Mouse (Mus musculus): ENCODE measurements at regions not wholly inside any gene's neighbourhood (a gene's known extent, or its start where the extent isn't known, plus 50 kb on each side); places are given as distances from the start of the nearest gene placed in this dataset.

DNA sequence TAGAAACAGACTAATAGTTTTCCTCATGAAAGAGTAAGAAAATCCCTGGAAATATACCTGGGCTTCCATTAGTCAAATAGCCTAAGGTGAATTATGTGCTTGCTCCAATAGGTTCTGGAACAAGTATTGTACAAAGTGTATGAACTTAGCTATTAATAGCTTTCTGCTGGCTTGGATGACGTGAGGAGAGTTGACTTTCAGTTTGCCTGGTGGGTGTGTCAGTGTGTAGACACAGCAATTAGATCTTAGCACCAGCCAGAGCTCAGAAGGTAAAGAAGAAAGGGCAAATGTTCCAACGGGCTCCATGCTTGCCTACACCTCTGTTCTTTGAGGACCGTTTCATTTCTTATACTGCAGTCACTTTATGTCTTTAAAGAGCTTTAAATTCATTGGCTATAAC lies 654.8 kb upstream of the Mef2c start:
- no peak overlapping the region for H3K27ac ChIP-seq (replicated peaks)
- 80% methylated on average over 3 of the region's 3 CpGs for WGBS
- H3K36me3 ChIP-seq, result no peaks in the 10 kb centered on the region
- DNase-seq (ENCODE audit: low spot score), result no peak
- H3K9me3 ChIP-seq (replicated peaks), result no peaks in the 10 kb centered on the region
- H3K27me3 ChIP-seq (ENCODE audit: low read depth, poor library complexity, severe bottlenecking), result no peaks in the 10 kb centered on the region
- H3K4me3 ChIP-seq, result no peak overlapping the region
- H3K4me1 ChIP-seq, result no peaks in the 10 kb centered on the region

DNA sequence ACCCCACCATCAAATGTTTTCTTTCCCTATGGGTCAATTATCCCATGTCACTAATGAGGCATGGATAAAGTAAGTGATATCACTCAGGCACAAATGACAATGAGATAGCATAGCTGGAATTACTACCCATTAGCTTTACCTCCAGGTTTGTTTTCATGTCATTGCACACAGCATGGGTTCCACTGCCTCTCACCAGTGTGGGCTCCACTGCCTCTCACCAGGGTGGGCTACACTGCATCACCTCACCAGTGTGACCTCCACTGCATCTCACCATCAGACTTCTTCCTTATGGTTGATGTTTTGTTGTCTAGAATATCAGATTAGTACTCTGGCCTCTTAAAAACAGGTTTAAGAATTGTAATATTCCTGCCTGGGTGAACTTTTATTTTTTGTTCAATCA lies 634.0 kb upstream of the Mef2c start:
- Histone ChIP-seq H3K9me3 (replicated peaks) (no peaks in the 10 kb centered on the region), H3K27me3 (ENCODE audit: low read depth, poor library complexity, severe bottlenecking) (no peaks in the 10 kb centered on the region), H3K4me1 (no peaks in the 10 kb centered on the region), H3K36me3 (no peaks in the 10 kb centered on the region), H3K27ac (replicated peaks) (no peak overlapping the region), H3K4me3 (no peak overlapping the region)
- no peak for DNase-seq (ENCODE audit: low spot score)

- Histone ChIP-seq H3K4me1 (no peaks in the 10 kb centered on the region), H3K36me3 (no peaks in the 10 kb centered on the region), H3K27me3 (ENCODE audit: low read depth, poor library complexity, severe bottlenecking) (no peaks in the 10 kb centered on the region), H3K27ac (replicated peaks) (no peak overlapping the region), H3K4me3 (no peak overlapping the region), H3K9me3 (replicated peaks) (no peaks in the 10 kb centered on the region)
- 88% methylated on average over 1 of the region's 1 CpGs for WGBS
- DNase-seq (ENCODE audit: low spot score), result no peak
These were observed 629.7 kb upstream of the Mef2c start for GRCm38 (mm10) chr13:82874091-82874490.

DNA sequence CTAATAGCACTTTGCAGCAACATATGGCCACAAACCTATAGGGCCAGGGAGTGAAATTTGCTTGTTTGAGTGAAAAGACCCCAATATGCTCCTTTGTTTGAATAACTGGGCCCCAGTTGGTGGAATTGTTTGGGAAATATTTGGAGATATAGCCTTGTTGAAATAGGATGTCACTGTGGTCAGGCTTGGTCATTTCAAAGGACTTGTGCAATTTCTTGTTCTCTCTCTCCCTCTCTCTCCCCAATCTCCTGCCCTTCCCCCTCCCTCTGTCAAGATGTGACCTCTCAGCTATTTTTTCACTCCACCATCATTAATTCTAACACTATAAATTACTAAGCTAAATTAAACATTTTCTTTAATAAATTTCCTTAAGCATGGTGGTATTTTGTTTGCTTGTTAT lies 620.5 kb upstream of the Mef2c start:
- Histone ChIP-seq H3K9me3 (replicated peaks) (no peaks in the 10 kb centered on the region), H3K4me1 (no peaks in the 10 kb centered on the region), H3K27me3 (ENCODE audit: low read depth, poor library complexity, severe bottlenecking) (no peaks in the 10 kb centered on the region), H3K27ac (replicated peaks) (no peak overlapping the region), H3K36me3 (no peaks in the 10 kb centered on the region), H3K4me3 (no peak overlapping the region)
- DNase-seq (ENCODE audit: low spot score), result no peak

- H3K36me3 ChIP-seq, result no peaks in the 10 kb centered on the region
- no peak for DNase-seq (ENCODE audit: low spot score)
- H3K4me1 ChIP-seq, result peaks cover 3% of the 10 kb centered on the region
- no peaks in the 10 kb centered on the region for H3K9me3 ChIP-seq (replicated peaks)
- 95% methylated on average over 1 of the region's 1 CpGs for WGBS
- H3K27me3 ChIP-seq (ENCODE audit: low read depth, poor library complexity, severe bottlenecking), result no peaks in the 10 kb centered on the region
- no peak overlapping the region for H3K27ac ChIP-seq (replicated peaks)
- no peak overlapping the region for H3K4me3 ChIP-seq
These were observed 615.1 kb upstream of the Mef2c start for GRCm38 (mm10) chr13:82888755-82889154.

DNA sequence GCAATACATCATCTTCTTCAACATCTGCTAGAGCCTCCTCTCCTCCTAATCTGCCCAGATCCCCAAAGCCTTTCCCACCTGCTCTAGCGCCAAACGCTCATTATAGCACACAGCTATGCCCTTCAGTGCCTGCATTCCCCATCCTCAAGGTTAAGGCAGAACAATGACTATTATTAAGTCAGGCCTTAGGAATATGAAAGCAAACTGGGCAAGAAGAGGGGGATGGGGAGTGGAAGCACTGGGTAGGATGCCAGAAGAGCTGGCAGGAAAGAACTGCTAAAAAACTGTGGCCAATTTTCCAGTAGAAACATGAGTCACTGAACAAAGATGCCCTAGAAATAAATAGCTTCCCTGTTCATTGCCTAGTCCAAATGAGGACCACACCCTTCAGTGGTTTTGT lies 611.1 kb upstream of the Mef2c start:
- no peak overlapping the region for H3K4me3 ChIP-seq
- no peak for DNase-seq (ENCODE audit: low spot score)
- H3K9me3 ChIP-seq (replicated peaks), result no peaks in the 10 kb centered on the region
- H3K27me3 ChIP-seq (ENCODE audit: low read depth, poor library complexity, severe bottlenecking), result no peaks in the 10 kb centered on the region
- WGBS, result 76% methylated on average over 2 of the region's 2 CpGs
- no peaks in the 10 kb centered on the region for H3K36me3 ChIP-seq
- no peak overlapping the region for H3K27ac ChIP-seq (replicated peaks)
- H3K4me1 ChIP-seq, result peaks cover 5% of the 10 kb centered on the region

DNA sequence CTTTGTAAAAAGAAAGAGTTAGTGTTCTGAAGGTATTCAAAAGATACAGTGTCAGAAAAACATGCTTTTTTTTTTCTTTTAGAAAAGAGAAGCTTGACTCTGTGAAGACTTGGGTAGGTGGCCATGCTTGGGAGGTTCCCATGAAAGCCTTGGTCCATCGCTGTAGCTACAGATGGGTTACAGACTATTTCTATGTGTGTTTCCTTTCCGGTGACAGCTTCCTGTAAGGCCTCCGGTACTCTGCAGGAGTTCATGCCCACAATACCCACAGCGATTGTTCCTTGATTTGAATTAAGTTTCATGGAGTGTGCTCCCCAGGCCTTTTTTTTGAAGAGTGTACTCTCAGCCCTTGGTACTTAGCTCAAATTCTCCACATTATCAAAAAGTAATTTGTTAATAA lies 604.1 kb upstream of the Mef2c start:
- WGBS, result 72% methylated on average over 4 of the region's 4 CpGs
- Histone ChIP-seq H3K27me3 (ENCODE audit: low read depth, poor library complexity, severe bottlenecking) (no peaks in the 10 kb centered on the region), H3K36me3 (no peaks in the 10 kb centered on the region), H3K4me3 (no peak overlapping the region), H3K4me1 (no peaks in the 10 kb centered on the region), H3K9me3 (replicated peaks) (no peaks in the 10 kb centered on the region), H3K27ac (replicated peaks) (no peak overlapping the region)
- no peak for DNase-seq (ENCODE audit: low spot score)

GRCm38 (mm10) chr13:82902160-82902559 lies 601.7 kb upstream of the Mef2c start:
- H3K27ac ChIP-seq (replicated peaks), result no peak overlapping the region
- DNase-seq (ENCODE audit: low spot score), result no peak
- no peaks in the 10 kb centered on the region for H3K27me3 ChIP-seq (ENCODE audit: low read depth, poor library complexity, severe bottlenecking)
- no peaks in the 10 kb centered on the region for H3K4me1 ChIP-seq
- WGBS, result 78% methylated on average over 4 of the region's 4 CpGs
- no peaks in the 10 kb centered on the region for H3K36me3 ChIP-seq
- H3K9me3 ChIP-seq (replicated peaks), result no peaks in the 10 kb centered on the region
- no peak overlapping the region for H3K4me3 ChIP-seq

- no peaks in the 10 kb centered on the region for H3K9me3 ChIP-seq (replicated peaks)
- no peaks in the 10 kb centered on the region for H3K4me1 ChIP-seq
- H3K27ac ChIP-seq (replicated peaks), result no peak overlapping the region
- H3K36me3 ChIP-seq, result no peaks in the 10 kb centered on the region
- no peaks in the 10 kb centered on the region for H3K27me3 ChIP-seq (ENCODE audit: low read depth, poor library complexity, severe bottlenecking)
- no peak overlapping the region for H3K4me3 ChIP-seq
- no peak for DNase-seq (ENCODE audit: low spot score)
These were observed 600.2 kb upstream of the Mef2c start for GRCm38 (mm10) chr13:82903637-82904036.

DNA sequence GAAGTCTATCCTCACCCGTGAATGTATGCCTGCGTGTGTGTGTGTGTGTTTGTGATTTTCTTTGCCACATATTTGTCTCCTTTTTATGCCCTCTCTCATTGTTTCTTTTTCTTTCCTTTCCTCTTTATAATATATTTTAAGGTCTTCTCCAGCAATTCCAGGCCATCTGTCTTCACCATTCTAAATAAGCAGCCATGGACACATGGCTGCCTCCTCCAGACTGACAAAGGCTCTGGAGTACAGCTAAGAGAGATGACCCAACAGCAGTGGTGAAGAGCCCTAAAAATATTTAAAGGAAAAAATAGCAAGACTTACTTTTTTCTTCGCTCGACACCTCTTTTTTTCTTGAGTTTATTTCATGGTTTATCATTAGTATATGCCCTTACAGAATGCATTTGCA lies 596.1 kb upstream of the Mef2c start:
- Histone ChIP-seq H3K9me3 (replicated peaks) (no peaks in the 10 kb centered on the region), H3K27ac (replicated peaks) (no peak overlapping the region), H3K27me3 (ENCODE audit: low read depth, poor library complexity, severe bottlenecking) (no peaks in the 10 kb centered on the region), H3K4me1 (no peaks in the 10 kb centered on the region), H3K36me3 (no peaks in the 10 kb centered on the region), H3K4me3 (no peak overlapping the region)
- DNase-seq (ENCODE audit: low spot score), result no peak
- WGBS, result 92% methylated on average over 4 of the region's 4 CpGs

DNA sequence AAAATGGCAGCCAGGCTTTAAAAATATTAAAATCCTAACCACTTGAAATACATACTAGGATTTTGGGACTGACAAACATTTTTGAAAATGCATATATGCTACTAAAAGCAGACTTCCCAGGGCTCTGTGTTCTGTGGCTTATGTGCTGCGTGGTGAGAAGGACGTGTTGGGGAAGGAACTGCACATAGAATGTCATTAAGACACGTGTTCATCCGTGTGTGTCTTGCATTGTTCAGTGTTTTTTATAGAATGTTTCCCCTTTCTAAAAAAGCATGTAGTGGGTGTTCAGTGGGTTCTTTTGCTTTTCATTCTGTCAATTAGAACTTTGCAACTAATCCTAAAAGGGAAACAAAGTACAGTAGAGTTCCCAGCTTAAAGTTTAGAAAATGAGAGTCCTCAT lies 594.7 kb upstream of the Mef2c start:
- 86% methylated on average over 4 of the region's 4 CpGs for WGBS
- Histone ChIP-seq H3K4me1 (no peaks in the 10 kb centered on the region), H3K4me3 (no peak overlapping the region), H3K9me3 (replicated peaks) (no peaks in the 10 kb centered on the region), H3K36me3 (no peaks in the 10 kb centered on the region), H3K27me3 (ENCODE audit: low read depth, poor library complexity, severe bottlenecking) (no peaks in the 10 kb centered on the region), H3K27ac (replicated peaks) (no peak overlapping the region)
- DNase-seq (ENCODE audit: low spot score), result no peak

DNA sequence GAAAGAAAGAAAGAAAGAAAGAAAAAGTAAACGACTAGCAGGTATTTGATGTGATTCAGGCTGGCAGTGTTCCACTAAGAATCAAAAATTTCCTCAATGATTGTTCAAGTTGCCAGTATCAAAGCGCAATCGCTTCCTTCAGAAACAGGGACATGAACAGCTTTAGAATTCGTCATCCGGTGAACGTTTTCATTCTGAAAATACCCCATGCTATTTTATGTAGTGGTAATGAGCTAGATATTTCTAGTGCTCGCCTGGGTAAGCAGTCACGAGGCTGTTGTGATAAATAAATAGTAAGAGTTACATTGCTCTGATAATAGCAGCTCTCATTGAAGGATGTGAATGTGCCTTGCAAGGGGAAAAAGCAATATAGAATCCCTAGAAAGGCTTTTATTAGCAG lies 591.0 kb upstream of the Mef2c start:
- Histone ChIP-seq H3K9me3 (replicated peaks) (no peaks in the 10 kb centered on the region), H3K27ac (replicated peaks) (no peak overlapping the region), H3K36me3 (no peaks in the 10 kb centered on the region), H3K27me3 (ENCODE audit: low read depth, poor library complexity, severe bottlenecking) (no peaks in the 10 kb centered on the region), H3K4me1 (no peaks in the 10 kb centered on the region), H3K4me3 (no peak overlapping the region)
- no peak for DNase-seq (ENCODE audit: low spot score)
- WGBS, result 87% methylated on average over 8 of the region's 8 CpGs

- H3K27me3 ChIP-seq (ENCODE audit: low read depth, poor library complexity, severe bottlenecking), result no peaks in the 10 kb centered on the region
- H3K27ac ChIP-seq (replicated peaks), result no peak overlapping the region
- WGBS, result 89% methylated on average over 4 of the region's 4 CpGs
- H3K4me3 ChIP-seq, result no peak overlapping the region
- H3K4me1 ChIP-seq, result no peaks in the 10 kb centered on the region
- no peaks in the 10 kb centered on the region for H3K9me3 ChIP-seq (replicated peaks)
- H3K36me3 ChIP-seq, result no peaks in the 10 kb centered on the region
- DNase-seq (ENCODE audit: low spot score), result no peak
These were observed 588.6 kb upstream of the Mef2c start for GRCm38 (mm10) chr13:82915194-82915593.

GRCm38 (mm10) chr13:82930010-82930409 lies 573.8 kb upstream of the Mef2c start:
- DNase-seq (ENCODE audit: low spot score), result no peak
- Histone ChIP-seq H3K9me3 (replicated peaks) (no peaks in the 10 kb centered on the region), H3K4me3 (no peak overlapping the region), H3K36me3 (no peaks in the 10 kb centered on the region), H3K27ac (replicated peaks) (no peak overlapping the region), H3K27me3 (ENCODE audit: low read depth, poor library complexity, severe bottlenecking) (no peaks in the 10 kb centered on the region), H3K4me1 (no peaks in the 10 kb centered on the region)
